Mouse (Mus musculus) hematopoietic stem cell, adult 5-6 weeks (primary cell): Measurements from ENCODE around the gene Kpna2. TPM values are rescaled to one million over a fixed set of nuclear protein-coding genes. Genes with fewer than 3 reads are reported as not detected.
"Not testable (repeated sequence)": the region's sequence is repeated elsewhere in the genome, so short reads cannot be mapped to it uniquely, and the experiment has no call there.

ENCODE experiments used
- ATAC-seq, 2 experiments: fragments of 125-278 bp in 1 of 2; replicated peaks in 1 of 2; 2 replicates each; pipeline ENCODE4 v1.8.0; 2016 to 2017; ENCODE audit warnings: inconsistent platforms in 2 of 2, mild to moderate bottlenecking in 2 of 2, moderate number of reproducible peaks in 2 of 2, low read depth in 1 of 2, moderate TSS enrichment in 1 of 2; ENCODE audit not compliant: low FRiP score in 2 of 2, poor library complexity in 2 of 2, severe bottlenecking in 2 of 2, insufficient read depth in 1 of 2, low TSS enrichment in 1 of 2
- total RNA-seq: library from RNA; stranded (forward); fragments of 172-1452, 232-1000 nt; gene quantifications from 2 replicates; pipeline ENCODE4 v1.2.3, GENCODE M21; 2017

The Kpna2 gene
- total RNA-seq, 1 experiment from 2014 or later, result 116 TPM

- ATAC-seq, result no peak
Measured at GRCm38 (mm10) chr11:106999949-107000513, 690 bp upstream of the Kpna2 start.

- ATAC-seq, result no peak; a peak in 1 of 4 replicates
Measured at GRCm38 (mm10) chr11:106998651-106999150, 640 bp downstream of the Kpna2 start.

- no peak for ATAC-seq
Measured at GRCm38 (mm10) chr11:106997976-106998375, 1.4 kb downstream of the Kpna2 start.

GRCm38 (mm10) chr11:106996492-106996891, 2.8 kb downstream of the Kpna2 start:
- not testable (repeated sequence) for ATAC-seq

- ATAC-seq, result peak; percentile 48 to 66; a peak in 1 of 4 replicates
Measured at GRCm38 (mm10) chr11:106994246-106995085, 4.9 kb downstream of the Kpna2 start.

GRCm38 (mm10) chr11:106987384-106987783, 12.0 kb downstream of the Kpna2 start:
- no peak for ATAC-seq

GRCm38 (mm10) chr11:106985979-106986604, 13.2 kb downstream of the Kpna2 start:
- ATAC-seq, result not testable (repeated sequence)

- ATAC-seq, result no peak
Measured at GRCm38 (mm10) chr11:106982351-106982750, 17.0 kb downstream of the Kpna2 start.

- no peak for ATAC-seq
Measured at GRCm38 (mm10) chr11:106981787-106982186, 17.6 kb downstream of the Kpna2 start.

GRCm38 (mm10) chr11:106980455-106980854, 18.9 kb downstream of the Kpna2 start:
- ATAC-seq, result peak; percentile 53 to 71; a peak in 3 of 4 replicates

GRCm38 (mm10) chr11:106976194-106976593, 23.1 kb downstream of the Kpna2 start:
- no peak for ATAC-seq

- ATAC-seq, result no peak
Measured at GRCm38 (mm10) chr11:106975419-106976177, 23.7 kb downstream of the Kpna2 start.

- ATAC-seq, result no peak
Measured at GRCm38 (mm10) chr11:106974440-106974839, 24.9 kb downstream of the Kpna2 start.

- no peak for ATAC-seq
Measured at GRCm38 (mm10) chr11:106973016-106973415, 26.3 kb downstream of the Kpna2 start.

- no peak for ATAC-seq
Measured at GRCm38 (mm10) chr11:106969798-106970197, 29.5 kb downstream of the Kpna2 start.

GRCm38 (mm10) chr11:106967630-106968029, 31.7 kb downstream of the Kpna2 start:
- ATAC-seq, result no peak

GRCm38 (mm10) chr11:106965881-106966280, 33.5 kb downstream of the Kpna2 start:
- no peak for ATAC-seq
